Mouse (Mus musculus): ENCODE measurements at regions not wholly inside any gene's neighbourhood (a gene's known extent, or its start where the extent isn't known, plus 50 kb on each side); places are given as distances from the start of the nearest gene placed in this dataset.

DNA sequence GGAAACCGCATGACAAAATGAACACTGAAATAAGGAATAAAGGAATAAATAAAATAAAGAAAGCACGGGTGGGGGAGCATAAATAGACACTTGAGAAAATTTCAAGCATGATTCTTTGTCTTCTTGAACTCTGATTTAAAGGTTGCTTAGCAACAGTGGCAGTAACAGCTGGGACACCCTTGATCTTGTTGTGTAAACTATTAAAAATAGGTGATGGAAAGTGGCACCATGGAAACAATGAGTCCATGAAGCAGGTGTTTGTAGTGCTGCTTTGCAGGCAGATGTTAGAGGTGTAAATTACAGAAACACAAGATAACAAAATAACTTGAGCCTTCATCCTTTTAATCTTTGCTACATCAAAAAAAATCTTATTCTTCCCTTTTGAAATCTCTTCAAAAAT lies 688.2 kb upstream of the Gje1 start:
- TF ChIP-seq CTCF (IDR thresholded peaks at IDR 0.05; ENCODE audit: borderline replicate concordance, insufficient read depth, low read depth, low read length) = no peak
- no peak for TF ChIP-seq POLR2A (IDR thresholded peaks at IDR 0.05; ENCODE audit: borderline replicate concordance, insufficient read depth, low read length)
